Mouse (Mus musculus): ENCODE results near the gene Cwf19l1. TPM values are rescaled to one million over a fixed set of nuclear protein-coding genes. Genes with fewer than 3 reads are reported as not detected.

The Cwf19l1 gene
- polyA plus RNA-seq, 1 experiment, result 8.5 TPM

GRCm38 (mm10) chr19:44111706-44112105 is 24.0 kb downstream of the Cwf19l1 start:
- no peak for DNase-seq (ENCODE audit: low read depth)

GRCm38 (mm10) chr19:44110356-44110755 is 25.3 kb downstream of the Cwf19l1 start:
- no peak for DNase-seq (ENCODE audit: low read depth)

- DNase-seq (ENCODE audit: low read depth), result no peak
Observed at GRCm38 (mm10) chr19:44108996-44109395, 26.7 kb downstream of the Cwf19l1 start.

DNA sequence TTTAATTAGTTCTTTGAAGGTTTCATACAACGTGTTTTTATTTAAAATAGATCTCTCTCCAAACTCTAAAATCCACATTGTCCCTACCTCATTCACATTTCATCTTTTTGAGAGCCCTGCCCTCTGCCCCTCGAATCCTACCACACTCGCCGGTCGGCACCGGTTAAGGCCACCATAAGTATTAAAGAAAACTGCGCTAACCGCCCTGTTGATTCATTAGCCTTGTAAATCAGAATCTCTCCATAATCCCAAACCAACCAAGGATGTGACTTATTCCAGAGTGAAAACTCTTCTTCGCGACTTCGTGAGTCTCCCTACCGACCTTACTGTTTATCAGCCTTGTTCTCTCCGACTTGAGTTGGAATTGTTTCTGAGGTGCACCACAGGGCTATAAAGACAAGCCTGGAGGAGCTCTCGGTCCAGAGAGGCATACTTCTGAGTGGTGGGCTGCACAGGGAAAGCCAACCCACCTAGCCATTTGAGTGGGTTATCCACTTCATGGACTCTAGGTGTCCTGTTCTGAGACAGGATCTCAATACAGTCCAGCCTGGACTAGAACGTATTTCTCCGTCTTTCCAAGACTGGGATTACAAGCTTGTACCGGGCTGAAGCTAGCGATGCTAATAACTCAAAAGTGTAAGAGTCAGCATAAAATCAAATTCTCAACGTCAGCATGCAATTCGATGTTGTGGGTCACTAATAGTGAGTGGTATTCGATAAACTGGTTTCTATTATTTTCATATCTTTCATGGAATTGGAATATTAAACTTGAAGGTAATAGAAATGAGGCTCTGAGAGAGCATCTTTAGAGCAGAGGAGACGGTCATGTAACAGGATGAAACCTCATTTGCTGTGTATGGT is 27.8 kb downstream of the Cwf19l1 start:
- no peak for DNase-seq (ENCODE audit: low read depth)

GRCm38 (mm10) chr19:44106831-44107660 is 28.6 kb downstream of the Cwf19l1 start, which contains the start of gene Chuk:
Chuk (minus strand) TSS chr19:44107480.
- peak; percentile 30 for DNase-seq (ENCODE audit: low read depth)

GRCm38 (mm10) chr19:44104393-44104792 is 31.3 kb downstream of the Cwf19l1 start:
- DNase-seq (ENCODE audit: low read depth), result no peak

- DNase-seq (ENCODE audit: low read depth), result no peak
Observed at GRCm38 (mm10) chr19:44103001-44103400, 32.7 kb downstream of the Cwf19l1 start.

GRCm38 (mm10) chr19:44100840-44101239 is 34.8 kb downstream of the Cwf19l1 start:
- no peak for DNase-seq (ENCODE audit: low read depth)

DNA sequence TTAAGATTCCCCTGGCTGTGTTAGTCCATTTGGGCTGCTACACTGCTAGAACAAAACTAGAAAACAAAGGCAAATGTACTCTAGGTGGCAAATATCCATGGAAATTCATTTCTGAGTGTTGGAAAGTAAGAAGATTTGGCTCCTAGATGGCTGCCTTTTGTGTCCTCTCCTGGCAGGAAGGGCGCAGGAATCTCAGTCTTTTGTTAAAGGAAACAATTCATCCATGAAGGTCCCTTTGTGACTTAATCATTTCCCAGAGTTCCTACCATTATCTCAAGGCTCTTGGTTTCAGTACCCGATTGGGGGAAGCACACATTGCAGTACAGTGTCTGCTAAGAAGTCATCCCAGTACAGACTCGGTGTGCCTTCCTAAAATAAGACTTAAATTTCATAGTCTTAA is 49.4 kb downstream of the Cwf19l1 start:
- DNase-seq (ENCODE audit: low read depth), result no peak

DNA sequence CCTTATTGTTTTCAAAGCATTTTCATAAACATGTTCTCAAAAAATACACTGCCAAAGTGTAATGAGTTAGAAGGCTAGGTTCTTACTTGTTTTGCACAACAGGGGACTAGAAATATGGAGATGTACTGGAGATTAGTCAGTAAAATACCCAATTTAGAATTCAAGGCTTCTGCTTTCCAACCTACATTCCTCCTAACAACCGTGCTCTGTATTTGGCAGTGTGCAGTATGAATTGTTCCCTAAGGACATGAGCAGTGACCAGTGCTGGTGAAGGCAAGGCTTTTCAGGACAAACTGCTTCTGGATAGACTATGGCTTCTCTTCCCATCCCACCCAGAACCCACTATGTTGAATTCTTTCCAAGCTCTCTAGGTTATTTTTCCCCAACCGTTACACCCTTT is 54.8 kb downstream of the Cwf19l1 start:
- DNase-seq (ENCODE audit: low read depth), result no peak

- no peak for DNase-seq (ENCODE audit: low read depth)
Observed at GRCm38 (mm10) chr19:44080023-44080422, 55.7 kb downstream of the Cwf19l1 start.

- DNase-seq (ENCODE audit: low read depth), result no peak
Observed at GRCm38 (mm10) chr19:44077024-44077423, 58.7 kb downstream of the Cwf19l1 start.

- DNase-seq (ENCODE audit: low read depth), result no peak
Observed at GRCm38 (mm10) chr19:44076457-44076856, 59.2 kb downstream of the Cwf19l1 start.

DNA sequence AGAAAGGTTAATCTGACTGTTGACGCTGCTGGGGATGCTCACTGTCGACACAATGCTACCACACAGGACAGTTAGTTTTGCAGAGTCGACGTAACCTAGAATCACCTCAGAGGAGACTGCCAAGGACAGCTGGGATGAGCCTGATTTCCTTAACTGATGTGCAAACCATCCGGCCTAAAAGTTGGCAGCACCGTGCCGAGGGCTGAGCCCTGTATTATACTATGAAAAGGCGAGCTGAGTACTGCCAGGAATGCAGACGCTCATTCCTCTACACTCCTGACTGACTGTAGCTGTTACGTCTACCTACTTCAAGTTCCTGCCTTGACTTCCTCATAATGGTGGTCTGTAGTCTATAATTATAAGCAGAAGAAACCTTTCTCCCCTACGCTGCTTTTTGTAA is 60.7 kb downstream of the Cwf19l1 start:
- DNase-seq (ENCODE audit: low read depth), result no peak

- DNase-seq (ENCODE audit: low read depth), result no peak
Observed at GRCm38 (mm10) chr19:44071166-44071565, 64.5 kb downstream of the Cwf19l1 start.

DNA sequence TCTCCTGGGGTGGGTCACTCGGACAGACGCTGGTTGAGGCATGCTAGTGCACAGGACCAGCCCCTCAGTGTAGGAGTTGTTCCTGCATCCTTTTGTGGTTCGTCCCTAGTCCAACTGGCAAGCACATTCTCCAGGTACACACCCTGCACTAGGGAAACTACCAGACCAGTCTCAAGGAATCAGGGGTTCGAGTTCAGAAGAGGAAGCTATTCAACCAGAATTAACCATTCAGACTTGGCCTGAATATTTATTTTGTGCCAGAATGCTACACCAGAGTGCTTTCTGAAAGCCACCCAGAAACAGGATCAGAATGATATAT is 65.8 kb downstream of the Cwf19l1 start:
- DNase-seq (ENCODE audit: low read depth), result no peak

GRCm38 (mm10) chr19:44069121-44069913 is 66.4 kb downstream of the Cwf19l1 start, which contains the start of gene Erlin1:
Erlin1 (minus strand) TSS chr19:44069785.
- DNase-seq (ENCODE audit: low read depth), result no peak

DNA sequence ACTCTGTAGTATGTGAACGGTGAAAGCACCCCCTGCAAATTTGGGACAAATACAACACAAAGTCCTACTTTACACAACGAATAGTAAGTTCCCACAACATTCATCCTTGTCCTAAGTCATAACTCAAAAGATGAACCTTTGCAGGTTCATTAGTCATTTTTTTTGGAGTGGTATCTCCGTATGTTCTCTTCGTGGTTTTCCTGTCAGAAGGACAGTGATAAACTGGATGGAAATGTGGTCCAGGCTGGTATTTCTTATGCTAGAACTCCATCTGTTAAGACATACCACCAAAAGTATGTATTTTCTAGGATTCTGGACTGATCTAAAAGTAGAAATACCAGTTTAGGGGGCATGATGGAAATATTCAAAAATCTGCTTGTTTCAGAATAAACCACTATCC is 67.4 kb downstream of the Cwf19l1 start:
- no peak for DNase-seq (ENCODE audit: low read depth)

DNA sequence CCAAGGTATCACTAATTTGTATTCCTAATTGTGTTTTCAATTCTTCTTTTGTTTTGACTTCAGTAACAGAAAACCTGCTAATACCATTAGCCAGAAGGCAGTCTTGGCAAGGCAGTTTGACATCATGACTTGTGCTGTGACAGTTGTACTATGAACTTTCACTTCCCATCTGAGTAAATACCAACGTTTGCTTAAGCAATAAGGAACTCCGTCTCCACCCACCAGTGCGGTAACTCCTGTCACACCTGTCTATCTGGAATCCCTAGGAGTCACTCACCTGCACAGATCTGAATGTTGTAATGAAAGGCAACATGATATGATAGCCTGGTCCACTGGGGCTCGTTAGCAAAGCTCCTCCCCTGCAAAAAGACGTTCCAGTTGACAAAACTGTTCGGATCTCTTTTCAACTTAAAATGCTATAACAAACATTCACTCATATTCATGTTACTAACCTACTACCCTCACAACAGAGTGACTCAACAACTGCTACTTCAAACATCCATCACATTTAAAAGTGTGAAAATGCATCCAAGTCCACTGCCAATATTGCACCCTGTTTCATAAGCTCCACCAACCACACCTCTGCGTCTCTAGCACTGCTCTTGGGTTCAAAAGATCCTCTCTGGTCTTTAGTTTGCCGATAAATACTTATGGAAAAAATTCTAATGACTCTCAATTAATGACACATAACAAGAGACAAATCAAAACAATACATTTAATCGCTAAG is 68.2 kb downstream of the Cwf19l1 start:
- DNase-seq (ENCODE audit: low read depth), result peak; percentile 86

- no peak for DNase-seq (ENCODE audit: low read depth)
Observed at GRCm38 (mm10) chr19:44064734-44065133, 70.9 kb downstream of the Cwf19l1 start.

DNA sequence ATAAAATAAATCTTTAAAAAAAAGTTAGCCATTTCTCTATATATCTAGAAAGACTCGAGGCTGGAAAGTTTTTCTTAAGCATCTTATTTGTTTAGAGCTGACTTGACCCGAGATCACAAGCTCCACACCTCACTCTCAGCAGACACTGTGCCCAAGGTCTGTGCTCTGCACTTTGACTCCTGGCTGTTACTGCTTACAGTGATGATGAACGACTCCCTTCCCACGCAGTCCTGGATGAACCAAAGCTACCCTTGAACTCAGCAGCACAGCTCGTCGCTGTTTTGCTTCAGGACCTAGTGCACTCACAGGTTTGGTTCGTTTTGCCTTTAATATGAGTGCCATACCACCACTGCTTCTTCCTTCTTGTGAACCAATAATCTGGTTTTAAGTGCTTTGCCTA is 71.9 kb downstream of the Cwf19l1 start:
- no peak for DNase-seq (ENCODE audit: low read depth)

Measured in gonadal fat pad, adult 2 months (tissue).